Mouse (Mus musculus): ENCODE measurements around the gene Arhgap20. TPM values are rescaled to one million over a fixed set of nuclear protein-coding genes. Genes with fewer than 3 reads are reported as not detected.
A peak's percentile ranks its signal among the peaks of the same experiment; 100 is the strongest.

Gene Arhgap20
- polyA plus RNA-seq, 1 experiment: 2.1 TPM

DNA sequence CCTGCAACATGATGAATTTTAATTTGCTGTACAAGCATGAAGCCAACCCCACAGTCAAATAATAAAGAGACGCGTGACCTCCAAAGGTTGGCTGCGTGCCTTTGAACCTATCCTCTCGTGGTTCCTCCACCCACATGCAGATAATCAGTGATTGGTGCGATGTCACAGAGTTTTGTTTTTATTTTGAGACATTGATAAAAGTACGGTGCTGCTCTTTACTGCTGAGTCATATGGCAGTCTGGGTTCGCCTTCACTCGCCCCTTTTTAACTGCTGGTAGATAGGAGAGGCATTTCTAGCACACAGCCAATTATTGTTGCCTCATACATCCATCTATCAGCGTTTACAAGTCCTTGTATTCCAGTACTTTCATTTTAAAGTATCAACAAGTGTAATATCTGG lies 34.0 kb downstream of the Arhgap20 start:
- DNase-seq (ENCODE audit: low read depth): no peak

GRCm38 (mm10) chr9:51807272-51807671 lies 42.1 kb downstream of the Arhgap20 start:
- no peak for DNase-seq (ENCODE audit: low read depth)

DNA sequence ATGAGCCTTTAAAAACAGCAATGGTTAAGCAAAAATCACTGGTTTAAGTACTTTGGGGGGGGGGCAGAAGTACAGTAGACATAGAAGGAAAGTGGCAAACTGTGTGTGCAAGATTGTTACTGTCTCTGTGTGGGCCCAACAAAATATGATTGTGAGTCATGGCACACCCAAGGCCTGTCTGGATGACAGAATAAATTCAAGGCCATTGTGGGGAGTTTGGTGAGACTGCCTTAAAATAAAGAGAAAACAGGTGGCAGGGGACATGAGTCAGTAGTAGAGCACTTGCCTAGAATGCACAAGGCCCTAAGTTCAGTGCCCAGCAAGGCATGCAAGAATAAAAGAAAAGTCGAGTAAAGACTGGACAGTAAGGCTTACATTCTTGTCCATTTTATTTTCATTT lies 47.8 kb downstream of the Arhgap20 start:
- no peak for DNase-seq (ENCODE audit: low read depth)

- no peak for DNase-seq (ENCODE audit: low read depth)
Observed at GRCm38 (mm10) chr9:51824516-51824915, 59.4 kb downstream of the Arhgap20 start.

- DNase-seq (ENCODE audit: low read depth): no peak
Observed at GRCm38 (mm10) chr9:51831596-51831995, 66.5 kb downstream of the Arhgap20 start.

DNA sequence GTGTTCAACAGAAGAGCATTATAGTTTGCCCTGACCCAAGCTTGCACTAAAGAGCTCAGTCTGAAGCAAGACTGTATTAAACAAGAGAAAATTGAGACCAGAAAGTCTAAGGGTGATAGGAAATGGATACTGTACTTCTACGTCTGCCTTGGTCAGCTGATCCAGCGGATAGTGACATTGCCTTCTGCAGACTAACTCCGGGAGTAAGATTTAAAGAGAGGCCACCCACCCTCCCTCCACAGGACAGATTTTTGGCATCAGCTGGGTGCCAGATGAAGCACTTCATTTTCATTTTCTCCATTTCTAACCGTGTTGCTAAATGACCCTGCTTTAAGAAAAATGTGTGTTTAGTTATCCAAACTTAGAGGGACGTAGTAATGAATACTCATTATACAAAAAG lies 67.2 kb downstream of the Arhgap20 start:
- DNase-seq (ENCODE audit: low read depth): no peak

DNA sequence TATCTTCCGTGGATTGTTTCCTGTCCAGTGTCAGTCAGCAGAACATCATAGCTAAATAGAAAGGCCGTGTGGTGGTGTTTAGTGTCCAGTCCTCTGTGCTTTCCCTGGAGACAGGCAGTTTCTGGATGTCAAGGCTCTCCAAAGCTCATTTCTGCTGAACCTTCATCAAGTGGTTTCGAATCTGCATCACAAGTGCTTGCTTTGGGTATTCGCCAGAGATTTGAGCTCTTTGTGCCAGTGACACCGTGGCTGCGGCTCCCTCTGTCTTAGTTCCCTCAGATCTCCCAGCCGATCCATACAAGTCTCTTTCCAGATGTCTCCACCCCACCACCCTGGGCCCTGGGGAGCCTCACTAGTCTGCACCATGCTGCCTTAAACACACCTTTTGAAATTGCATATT lies 72.6 kb downstream of the Arhgap20 start:
- no peak for DNase-seq (ENCODE audit: low read depth)

- no peak for DNase-seq (ENCODE audit: low read depth)
Observed at GRCm38 (mm10) chr9:51843216-51843615, 78.1 kb downstream of the Arhgap20 start.

DNA sequence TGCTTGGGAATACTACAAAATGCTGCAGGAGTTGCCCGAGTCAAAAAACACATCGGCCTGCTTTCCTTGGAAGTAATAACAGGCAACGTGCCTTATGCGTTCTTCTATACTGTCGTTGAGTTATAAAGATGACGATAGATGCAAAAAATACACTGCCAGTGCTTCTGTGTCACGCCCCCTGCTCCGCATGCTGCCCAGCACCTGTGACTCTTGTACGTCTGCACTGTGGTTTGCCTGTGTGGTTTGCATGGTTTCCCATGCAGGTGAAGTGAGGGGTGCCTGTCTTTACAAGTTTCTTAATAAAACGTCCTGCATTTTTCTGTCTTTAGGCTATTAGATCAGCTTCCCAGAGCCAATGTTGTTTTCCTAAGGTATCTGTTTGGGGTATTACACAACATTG lies 80.7 kb downstream of the Arhgap20 start:
- DNase-seq (ENCODE audit: low read depth): no peak

DNA sequence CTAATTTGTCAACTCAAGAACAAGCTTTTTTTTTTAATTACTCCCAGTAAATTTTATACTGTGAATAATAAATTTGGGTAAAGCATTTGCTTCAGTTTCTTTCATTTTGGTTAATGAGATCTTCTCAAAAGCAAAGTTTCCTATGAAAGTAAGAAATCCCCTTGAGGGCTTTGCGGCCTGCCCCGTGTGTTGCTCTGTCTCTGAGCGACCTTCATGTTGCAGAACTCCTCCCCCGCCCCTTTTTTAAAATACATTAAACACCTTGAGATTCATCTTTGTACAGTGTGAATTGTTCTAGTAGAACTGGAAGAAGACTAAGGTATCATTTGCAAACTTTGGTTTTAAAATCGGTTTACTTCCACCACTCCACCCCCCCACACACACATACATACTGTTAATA lies 88.6 kb downstream of the Arhgap20 start:
- DNase-seq (ENCODE audit: low read depth): no peak

DNA sequence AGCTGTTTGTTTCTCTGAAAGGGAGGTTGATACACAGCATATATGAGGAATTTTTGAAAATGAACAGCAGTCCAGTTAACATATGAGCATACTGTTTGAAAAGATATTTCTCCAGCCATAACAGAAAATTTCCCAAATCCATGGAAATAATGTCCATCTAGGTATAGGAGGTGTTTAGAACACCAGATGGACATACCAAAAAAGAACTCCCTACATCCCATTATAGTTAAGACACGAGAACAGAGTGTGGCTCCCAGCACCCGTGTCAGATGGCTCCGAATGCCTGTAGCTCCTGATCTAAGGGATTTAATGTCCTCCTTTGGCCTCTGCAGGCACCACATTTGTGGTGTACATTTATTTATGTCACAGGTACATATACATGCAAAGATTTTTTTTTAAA lies 99.1 kb downstream of the Arhgap20 start:
- no peak for DNase-seq (ENCODE audit: low read depth)

- DNase-seq (ENCODE audit: low read depth): no peak
Observed at GRCm38 (mm10) chr9:51866634-51867033, 101.5 kb downstream of the Arhgap20 start.

GRCm38 (mm10) chr9:51869056-51869455 lies 103.9 kb downstream of the Arhgap20 start:
- no peak for DNase-seq (ENCODE audit: low read depth)

DNA sequence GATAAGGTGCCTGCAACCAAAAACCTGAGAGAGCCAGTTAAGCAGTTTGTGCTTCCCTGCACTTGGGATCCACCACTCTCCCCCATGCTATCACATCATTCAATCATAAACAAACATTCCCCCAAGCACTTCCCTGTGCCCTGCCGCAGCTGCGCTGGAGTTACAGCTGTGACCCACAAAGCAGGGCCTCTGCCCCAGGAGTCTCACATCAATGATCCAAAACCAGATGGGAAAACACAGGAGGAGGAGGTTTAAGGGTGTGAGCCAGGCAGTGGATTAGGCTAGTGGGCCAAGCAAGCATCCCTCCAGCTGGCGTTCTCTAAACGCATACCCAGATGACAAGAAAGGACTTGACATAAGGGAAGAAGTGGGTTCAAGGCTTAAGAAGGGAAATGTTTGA lies 109.2 kb downstream of the Arhgap20 start:
- DNase-seq (ENCODE audit: low read depth): peak; percentile 67

GRCm38 (mm10) chr9:51875531-51875930 lies 110.4 kb downstream of the Arhgap20 start:
- DNase-seq (ENCODE audit: low read depth): no peak

- DNase-seq (ENCODE audit: low read depth): no peak
Observed at GRCm38 (mm10) chr9:51881386-51881785, 116.2 kb downstream of the Arhgap20 start.

- DNase-seq (ENCODE audit: low read depth): no peak
Observed at GRCm38 (mm10) chr9:51881881-51882280, 116.7 kb downstream of the Arhgap20 start.

DNA sequence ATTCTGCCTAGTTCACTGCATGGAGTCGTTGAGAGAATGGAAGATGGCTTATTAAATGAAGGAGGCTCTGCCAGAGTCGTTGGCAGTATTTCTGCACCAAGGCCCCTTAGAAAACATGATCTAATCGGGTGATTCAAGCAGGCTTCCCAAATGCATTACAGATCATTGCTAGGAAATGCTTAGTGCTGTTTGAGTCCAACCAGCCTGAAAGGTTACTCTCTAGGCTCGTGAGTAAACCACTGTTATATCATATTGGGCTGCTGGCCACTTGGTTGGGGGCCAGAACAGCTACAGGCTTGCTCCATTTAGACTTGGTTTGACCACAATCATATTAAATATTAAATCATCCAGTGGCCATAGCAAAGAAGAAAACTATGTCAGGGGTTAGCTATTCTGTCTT lies 118.2 kb downstream of the Arhgap20 start:
- DNase-seq (ENCODE audit: low read depth): no peak

DNA sequence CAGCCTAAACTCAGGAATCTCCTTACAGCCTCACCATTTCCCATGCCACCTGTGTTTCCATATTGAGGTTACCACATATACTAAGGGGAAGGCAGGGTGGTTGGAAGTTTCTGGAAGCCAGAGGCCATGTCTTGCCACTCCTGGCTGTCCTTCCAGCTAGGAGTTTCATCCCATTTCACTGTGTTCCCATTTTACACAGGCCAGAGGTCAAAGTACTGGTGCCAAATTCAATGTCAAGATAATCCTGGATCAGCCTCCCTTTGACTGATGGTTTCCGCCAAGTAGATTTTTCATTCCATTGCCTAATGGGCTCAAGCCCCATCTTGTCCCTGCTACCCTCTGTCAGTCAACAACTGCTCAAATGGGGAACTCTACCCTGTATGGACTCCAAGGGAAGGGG lies 127.8 kb downstream of the Arhgap20 start:
- peak; percentile 90 for DNase-seq (ENCODE audit: low read depth)

Other genes with a start within 250 kb of the Arhgap20 start
- 36.0 and 43.0 TPM in 2 replicates for gene Fdx1, start 198.2 kb downstream of the Arhgap20 start, polyA plus RNA-seq (2012; rRNA removed)